Mouse (Mus musculus) R1 (cell line): Measurements from ENCODE around the gene Gm1553.

Source experiments
- DNase-seq: peaks from one replicate; pipeline ENCODE4 v3.0.0-alpha.2; 2018; ENCODE audit warnings: low read depth, low spot score

Gene Gm1553

DNA sequence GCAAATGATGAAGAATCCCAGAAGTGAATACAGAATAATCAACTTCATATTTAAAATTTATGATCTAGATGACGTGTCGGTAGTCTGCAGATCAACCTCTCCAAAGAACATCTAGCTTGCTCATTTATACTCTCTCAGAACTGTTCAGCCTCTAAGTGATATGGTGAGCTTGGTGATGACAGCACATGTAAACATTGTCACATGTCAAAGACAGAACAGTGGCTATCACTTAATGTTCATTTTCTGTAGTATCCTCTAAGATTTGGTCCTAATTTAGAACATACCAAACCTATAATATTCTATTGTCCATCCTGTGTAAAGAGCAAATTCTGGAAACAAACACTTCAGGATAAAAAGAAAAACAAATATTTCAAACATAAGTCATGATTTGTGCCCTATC lies at the start of gene Gm1553:
Gm1553 (minus strand) TSS at position 101 of the 400 bp plus-strand sequence.
- no peak for DNase-seq
